Mouse (Mus musculus) cerebellum, adult 2 months (tissue): Measurements from ENCODE around the gene Gm44502. TPM values are rescaled to one million over a fixed set of nuclear protein-coding genes. Genes with fewer than 3 reads are reported as not detected.

Source experiments
- DNase-seq, 2 experiments: peaks; one replicate each; pipeline ENCODE4 v3.0.0; 2021
- H3K27ac ChIP-seq: fragments of 200-500 bp; 2 replicates; pipeline ENCODE4 v1.5.1; 2012; ENCODE audit warnings: low read length, control low read depth, inconsistent platforms; ENCODE audit not compliant: insufficient read depth
- H3K27me3 ChIP-seq: fragments of 200-500 bp; 2 replicates; pipeline ENCODE4 v1.6.1; 2012; ENCODE audit warnings: inconsistent platforms, mild to moderate bottlenecking, low read length, moderate library complexity; ENCODE audit not compliant: control insufficient read depth, insufficient read depth
- H3K4me1 ChIP-seq: fragments of 200-500 bp; 2 replicates; pipeline ENCODE4 v1.6.1; 2011; ENCODE audit warnings: low read length; ENCODE audit not compliant: control insufficient read depth, insufficient read depth
- H3K4me3 ChIP-seq: fragments of 200-500 bp; replicated peaks from 2 replicates; pipeline ENCODE3; 2011; ENCODE audit warnings: mild to moderate bottlenecking, low read depth, low read length, control low read depth; ENCODE audit not compliant: insufficient read depth
- CTCF ChIP-seq: fragments of 200-500 bp; IDR thresholded peaks from 2 replicates; pipeline ENCODE4 v1.5.1; 2011; ENCODE audit warnings: low read depth, mild to moderate bottlenecking, control low read depth, low read length, moderate library complexity, borderline replicate concordance; ENCODE audit not compliant: insufficient read depth
- POLR2A ChIP-seq: fragments of 200-500 bp; IDR thresholded peaks from 2 replicates; pipeline ENCODE4 v1.6.1; 2011; ENCODE audit warnings: low read length, control low read depth, borderline replicate concordance; ENCODE audit not compliant: insufficient read depth
- WGBS: fragments of 180-500 bp; shearing (Covaris S2); methylation state at CpG from one replicate; pipeline ENCODE4 v1.1.7; 2018; 5-methylcytosine and 5-hydroxymethylcytosine counted together
- polyA plus RNA-seq: library from polyadenylated mRNA; depleted of rRNA; stranded (reverse); fragments of >200 nt; gene quantifications from 2 replicates; pipeline ENCODE4 v1.2.3, GENCODE M21; 2012; rRNA removed

The Gm44502 gene
- polyA plus RNA-seq, 1 experiment, result 0.15 TPM

DNA sequence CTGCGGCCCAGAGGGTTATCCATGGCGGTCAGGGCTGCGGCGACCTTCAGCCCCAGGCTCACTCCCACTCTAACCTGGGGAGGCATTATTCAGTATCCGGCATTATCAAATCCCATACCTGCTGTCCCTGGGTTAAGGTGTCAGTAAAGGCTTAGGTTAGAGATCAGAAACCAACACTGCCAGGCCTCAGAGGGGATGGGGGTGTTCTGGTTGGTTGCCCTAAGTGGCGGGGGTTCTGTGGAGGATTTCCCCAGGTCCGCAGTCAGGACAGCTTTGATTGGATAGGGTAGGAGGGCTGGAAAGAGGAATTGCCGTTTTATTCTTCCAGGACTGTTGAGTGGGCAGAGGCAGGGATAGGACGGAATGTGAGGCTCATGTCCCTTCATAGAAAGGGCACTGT lies 55.2 kb downstream of the Gm44502 start:
- TF ChIP-seq CTCF (no peak), POLR2A (no peak)
- peaks cover 28% of the 10 kb centered on the region for H3K4me1 ChIP-seq
- peak overlapping the region; percentile 62 for H3K4me3 ChIP-seq
- peak overlapping the region; percentile 82 for H3K27ac ChIP-seq
- DNase-seq, result no peak
- no peaks in the 10 kb centered on the region for H3K27me3 ChIP-seq
- 43% methylated on average over 9 of the region's 9 CpGs for WGBS

DNA sequence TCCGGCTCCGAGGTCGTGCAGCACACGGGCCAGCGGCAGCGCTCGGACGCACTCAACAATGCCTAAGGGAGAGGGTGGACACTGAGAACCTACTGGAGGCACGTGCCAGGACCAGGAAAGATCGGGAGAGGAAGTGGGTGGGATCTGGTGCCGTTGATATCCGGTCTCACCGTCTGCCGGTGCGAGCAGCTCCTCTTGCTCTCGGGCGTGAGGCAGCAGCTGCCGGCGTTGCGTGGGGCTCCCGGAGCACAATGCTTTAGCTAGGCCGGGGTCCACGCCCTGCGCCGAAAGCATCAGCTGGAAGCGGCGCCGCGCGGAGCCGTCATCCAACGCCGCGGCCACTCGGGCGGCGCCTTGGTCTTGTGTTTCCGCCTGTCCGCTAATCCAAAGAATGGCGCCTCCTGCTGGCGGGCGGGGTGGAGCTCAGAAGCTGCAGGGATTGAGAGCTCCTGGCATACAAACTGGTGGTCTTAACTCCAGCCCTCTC lies 55.7 kb downstream of the Gm44502 start, which contains the start of gene Sco2:
Gene Sco2, minus strand, starts transcription at position 85 of the 487 bp plus-strand sequence.
- WGBS, result under 1% methylated on average over 42 of the region's 42 CpGs

DNA sequence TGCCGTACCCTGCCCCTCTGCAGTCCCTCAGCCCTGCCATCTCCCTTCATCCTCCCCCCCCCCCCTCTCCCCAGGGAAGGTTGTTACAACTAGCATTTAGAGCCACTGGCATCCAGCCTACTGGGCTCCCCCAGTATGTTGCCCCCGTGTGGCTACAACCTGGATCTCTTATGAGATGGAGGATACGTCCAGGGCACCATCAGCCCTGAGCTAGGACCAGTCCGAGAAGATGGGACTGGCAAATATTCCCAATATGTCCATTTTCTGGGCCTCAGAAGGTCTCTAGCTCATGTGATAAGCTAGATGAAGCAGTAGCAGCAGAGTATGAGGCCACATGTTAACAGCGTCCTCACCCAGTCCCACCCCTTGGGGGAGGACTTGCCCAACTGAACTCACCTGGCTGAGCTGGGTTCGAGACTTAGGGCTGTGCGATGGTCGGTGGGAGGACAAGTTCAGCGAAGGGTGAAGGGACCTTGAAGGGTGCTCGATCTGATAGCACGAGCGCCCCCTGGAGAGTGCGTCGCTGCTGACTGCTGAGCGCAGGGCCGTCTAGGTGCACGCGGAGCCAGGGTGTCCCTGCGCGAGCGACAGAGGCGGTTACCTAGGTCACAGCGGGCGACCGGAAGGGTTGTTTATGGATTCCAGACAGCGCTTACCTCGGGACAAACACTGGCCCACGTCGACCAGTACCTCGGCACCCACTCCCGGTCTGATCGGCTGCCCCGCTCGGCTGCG lies 56.3 kb downstream of the Gm44502 start:
- peak; percentile 80 to 84 for DNase-seq
- peaks cover 27% of the 10 kb centered on the region for H3K4me1 ChIP-seq
- no peaks in the 10 kb centered on the region for H3K27me3 ChIP-seq
- WGBS, result 1% methylated on average over 35 of the region's 35 CpGs
- peak overlapping the region; percentile 82 for H3K27ac ChIP-seq
- TF ChIP-seq POLR2A, result no peak
- TF ChIP-seq CTCF, result peak; percentile 45; the same call in 1 of the 2 replicates
- H3K4me3 ChIP-seq, result peak overlapping the region; percentile 62

More for the DNA sequence above, 55.7 kb downstream of the Gm44502 start, which contains the start of gene Sco2:
- Histone ChIP-seq H3K4me1 (peaks cover 28% of the 10 kb centered on the region), H3K4me3 (peak within 1 kb of the TSS; percentile 62), H3K27ac (peak within 1 kb of the TSS; percentile 82), H3K27me3 (no peaks in the 10 kb centered on the region)
- DNase-seq, result peak; percentile 91 to 96
- peak; percentile 74 for TF ChIP-seq CTCF
- peak; percentile 60; the same call in 1 of the 2 replicates for TF ChIP-seq POLR2A

DNA sequence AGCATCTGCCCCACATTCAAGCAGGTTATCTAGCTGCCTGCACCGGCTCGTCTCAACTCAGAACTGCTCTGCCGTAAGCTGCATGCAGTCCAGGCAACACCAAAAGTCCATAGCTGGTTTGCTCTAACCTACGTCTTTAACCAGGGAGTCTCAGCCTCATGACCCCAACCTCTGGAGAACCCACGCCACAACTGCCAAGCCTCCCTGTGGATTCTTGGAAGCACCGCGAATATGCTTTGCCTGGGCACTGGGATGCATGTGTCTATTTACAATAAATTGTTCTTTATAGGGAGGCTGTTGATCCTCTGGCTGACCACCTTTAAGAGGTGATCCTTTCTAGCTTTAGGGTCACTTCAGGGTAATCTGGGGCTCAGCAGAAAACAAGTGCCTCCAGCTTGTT lies 57.0 kb downstream of the Gm44502 start:
- H3K27me3 ChIP-seq, result no peaks in the 10 kb centered on the region
- peaks cover 20% of the 10 kb centered on the region for H3K4me1 ChIP-seq
- DNase-seq, result peak in 1 of 2 experiments; percentile 32
- 42% methylated on average over 7 of the region's 7 CpGs for WGBS
- no peak for TF ChIP-seq CTCF
- TF ChIP-seq POLR2A, result no peak
- H3K27ac ChIP-seq, result peak overlapping the region; percentile 6; the same call in 1 of the 2 replicates
- peak overlapping the region; percentile 62 for H3K4me3 ChIP-seq

DNA sequence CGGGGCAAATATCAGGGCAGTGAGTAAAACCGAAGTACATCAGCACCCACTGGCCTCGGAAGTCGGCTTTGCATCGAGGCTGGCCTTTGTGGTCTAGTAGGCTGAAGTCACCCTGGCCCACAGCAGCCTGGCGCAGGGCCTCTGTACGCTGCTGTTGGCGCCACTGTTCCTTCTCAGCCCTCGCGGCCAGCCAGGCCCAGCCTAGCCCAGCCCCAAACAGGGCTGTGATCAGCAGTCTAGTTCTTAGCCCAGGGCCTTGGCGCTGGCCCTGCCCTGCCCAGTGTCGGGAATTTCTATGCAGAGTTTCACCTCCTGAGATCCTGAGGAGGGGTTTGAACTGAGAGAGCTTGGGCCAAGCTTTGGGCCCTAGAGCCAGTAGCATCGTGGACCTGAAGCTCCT lies 57.4 kb downstream of the Gm44502 start:
- WGBS, result 67% methylated on average over 13 of the region's 13 CpGs
- DNase-seq, result no peak
- no peaks in the 10 kb centered on the region for H3K27me3 ChIP-seq
- H3K4me3 ChIP-seq, result no peak overlapping the region
- peaks cover 15% of the 10 kb centered on the region for H3K4me1 ChIP-seq
- no peak for TF ChIP-seq POLR2A
- no peak for TF ChIP-seq CTCF
- H3K27ac ChIP-seq, result 0 out of 2 replicates have a peak overlapping the region, but pooled peaks have one; percentile 6

Other genes with a start within 250 kb of the Gm44502 start
- gene Plxnb2, start 248.9 kb downstream of the Gm44502 start, polyA plus RNA-seq, result 127 and 141 TPM in 2 replicates
- gene Dennd6b, start 233.2 kb downstream of the Gm44502 start, polyA plus RNA-seq, result 156 and 165 TPM in 2 replicates
- gene Ppp6r2, start 218.1 kb downstream of the Gm44502 start, polyA plus RNA-seq, result 240 and 262 TPM in 2 replicates
- gene Sbf1, start 114.4 kb downstream of the Gm44502 start, polyA plus RNA-seq, result 321 and 324 TPM in 2 replicates
- not detected in 2 replicates for gene Adm2, start 107.0 kb downstream of the Gm44502 start, polyA plus RNA-seq
- not detected in 2 replicates for gene Miox, start 95.3 kb downstream of the Gm44502 start, polyA plus RNA-seq
- 21.0 and 21.1 TPM in 2 replicates for gene Lmf2, start 74.0 kb downstream of the Gm44502 start, polyA plus RNA-seq
- gene Ncaph2, start 74.0 kb downstream of the Gm44502 start, polyA plus RNA-seq, result 134 and 137 TPM in 2 replicates
- 59.7 and 60.3 TPM in 2 replicates for gene Sco2, start 55.9 kb downstream of the Gm44502 start, polyA plus RNA-seq
- 5.5 and 5.7 TPM in 2 replicates for gene Tymp, start 52.7 kb downstream of the Gm44502 start, polyA plus RNA-seq
- gene Odf3b, start 50.4 kb downstream of the Gm44502 start, polyA plus RNA-seq, result 18.3 and 24.4 TPM in 2 replicates
- gene Klhdc7b, start 44.8 kb downstream of the Gm44502 start, polyA plus RNA-seq, result 2.6 and 2.9 TPM in 2 replicates
- not detected in 2 replicates for gene Syce3, start 19.2 kb downstream of the Gm44502 start, polyA plus RNA-seq
- 7.8 and 8.2 TPM in 2 replicates for gene Cpt1b, start 3.8 kb downstream of the Gm44502 start, polyA plus RNA-seq
- gene C730034F03Rik, start 107 bp downstream of the Gm44502 start, polyA plus RNA-seq, result 4.2 and 4.7 TPM in 2 replicates
- gene Chkb, start 212 bp upstream of the Gm44502 start, polyA plus RNA-seq, result 101 and 102 TPM in 2 replicates
- 192 and 195 TPM in 2 replicates for gene Mapk8ip2, start 24.2 kb upstream of the Gm44502 start, polyA plus RNA-seq
- gene Arsa, start 47.7 kb upstream of the Gm44502 start, polyA plus RNA-seq, result 39.2 and 40.9 TPM in 2 replicates
- 84.7 and 97.2 TPM in 2 replicates for gene Shank3, start 69.9 kb upstream of the Gm44502 start, polyA plus RNA-seq
- gene Acr, start 138.6 kb upstream of the Gm44502 start, polyA plus RNA-seq, result 2.4 and 2.6 TPM in 2 replicates
- 79.8 and 83.4 TPM in 2 replicates for gene Rabl2, start 162.2 kb upstream of the Gm44502 start, polyA plus RNA-seq